Mouse (Mus musculus): ENCODE results near the gene Cngb1.
"Not testable (repeated sequence)": the region's sequence is repeated elsewhere in the genome, so short reads cannot be mapped to it uniquely, and the experiment has no call there.

The Cngb1 gene

GRCm38 (mm10) chr8:95252056-95252455 lies 54.3 kb downstream of the Cngb1 start:
- in situ Hi-C loops (cut with MboI, MseI) = loop anchor here (5.0 kb wide), 1 partner anchor 80 kb away; the partner anchor contains the start of genes Usb1 and Zfp319

- in situ Hi-C loops (cut with MboI, MseI) = loop anchor here (5.0 kb wide), 1 partner anchor 82 kb away; the partner anchor contains the start of genes Usb1 and Zfp319
Measured at GRCm38 (mm10) chr8:95249847-95250246, 56.5 kb downstream of the Cngb1 start.

GRCm38 (mm10) chr8:95247277-95247676 lies 59.1 kb downstream of the Cngb1 start:
- in situ Hi-C loops (cut with MboI, MseI) = no loop called here

GRCm38 (mm10) chr8:95245180-95245579 lies 61.2 kb downstream of the Cngb1 start:
- in situ Hi-C loops (cut with MboI, MseI) = no loop called here

GRCm38 (mm10) chr8:95243853-95244252 lies 62.5 kb downstream of the Cngb1 start:
- in situ Hi-C loops (cut with MboI, MseI) = no loop called here

- in situ Hi-C loops (cut with MboI, MseI) = no loop called here
Measured at GRCm38 (mm10) chr8:95242826-95243571, 63.4 kb downstream of the Cngb1 start.

GRCm38 (mm10) chr8:95242099-95242825 lies 64.1 kb downstream of the Cngb1 start:
- in situ Hi-C loops (cut with MboI, MseI) = no loop called here

- in situ Hi-C loops (cut with MboI, MseI) = no loop called here
Measured at GRCm38 (mm10) chr8:95235683-95236082, 70.7 kb downstream of the Cngb1 start.

- in situ Hi-C loops (cut with MboI, MseI) = not testable (repeated sequence)
Measured at GRCm38 (mm10) chr8:95230086-95230485, 76.3 kb downstream of the Cngb1 start.

- in situ Hi-C loops (cut with MboI, MseI) = no loop called here
Measured at GRCm38 (mm10) chr8:95227151-95227468, 79.3 kb downstream of the Cngb1 start.

- in situ Hi-C loops (cut with MboI, MseI) = no loop called here
Measured at GRCm38 (mm10) chr8:95226251-95227150, 79.9 kb downstream of the Cngb1 start.

- in situ Hi-C loops (cut with MboI, MseI) = no loop called here
Measured at GRCm38 (mm10) chr8:95223969-95224368, 82.4 kb downstream of the Cngb1 start.

GRCm38 (mm10) chr8:95221045-95221444 lies 85.3 kb downstream of the Cngb1 start:
- in situ Hi-C loops (cut with MboI, MseI) = no loop called here

GRCm38 (mm10) chr8:95220571-95220998 lies 85.8 kb downstream of the Cngb1 start:
- in situ Hi-C loops (cut with MboI, MseI) = no loop called here

GRCm38 (mm10) chr8:95219623-95220022 lies 86.8 kb downstream of the Cngb1 start:
- in situ Hi-C loops (cut with MboI, MseI) = no loop called here

- in situ Hi-C loops (cut with MboI, MseI) = no loop called here
Measured at GRCm38 (mm10) chr8:95215709-95216360, 90.5 kb downstream of the Cngb1 start.

GRCm38 (mm10) chr8:95209924-95210323 lies 96.5 kb downstream of the Cngb1 start:
- in situ Hi-C loops (cut with MboI, MseI) = no loop called here

GRCm38 (mm10) chr8:95205946-95206345 lies 100.4 kb downstream of the Cngb1 start:
- in situ Hi-C loops (cut with MboI, MseI) = no loop called here

GRCm38 (mm10) chr8:95204039-95204380 lies 102.4 kb downstream of the Cngb1 start:
- in situ Hi-C loops (cut with MboI, MseI) = loop anchor here (5.0 kb wide), 1 partner anchor 92 kb away; no protein-coding TSS in a partner anchor

GRCm38 (mm10) chr8:95203326-95204038 lies 102.9 kb downstream of the Cngb1 start:
- in situ Hi-C loops (cut with MboI, MseI) = loop anchor here (5.0 kb wide), 1 partner anchor 91 kb away; no protein-coding TSS in a partner anchor

Measured in T-helper 1 cell (primary cell).